Comparison of ENCODE assay signal across 11 mouse cellular contexts in genomic region chr13:5714793-5715192, GRCm38 (mm10).
DNase-seq lines count a peak whose midpoint lies in the region; ATAC-seq and TF ChIP-seq lines count a peak whose summit lies in the region.
"Had no signal": no experiment of that assay in that cellular context is flagged by ENCODE, and none has a peak within 500 bp of the region (broad histone marks: within the 10 kb centered on the region; RNA-seq: fewer than 3 reads in every experiment).

No protein-coding gene starts in this region.

- in situ Hi-C loops in CH12.LX (cut with MboI; ENCODE audit: low pct_ligation_motif_present, low pct_unique_long_range_greater_than_20kb, low sequenced_read_pairs): no loop called here

- 0 out of 2 replicates have a peak overlapping the region, but pooled peaks have one; percentile 8 for H3K4me2 ChIP-seq in hindbrain, postnatal 0 days (ENCODE audit: low read depth, low read length)
- no peak overlapping the region for H3K4me2 ChIP-seq in hindbrain, embryonic 11.5 days (replicated peaks; ENCODE audit: low read depth, low read length)
- H3K4me2 ChIP-seq in CH12.LX (ENCODE audit: insufficient read depth, low read depth, poor library complexity, severe bottlenecking): peak overlapping the region; percentile 91; the same call in 1 of the 2 replicates
- peak overlapping the region; percentile 54 for H3K4me2 ChIP-seq in heart, embryonic 16.5 days (ENCODE audit: low read depth, low read length)
- H3K4me2 ChIP-seq: hindbrain, embryonic 12.5 days; midbrain, embryonic 13.5 days had no signal

- no peaks in the 10 kb centered on the region for H3K36me3 ChIP-seq in hindbrain, postnatal 0 days (ENCODE audit: insufficient read depth, low read length)
- H3K36me3 ChIP-seq in hindbrain, embryonic 11.5 days (ENCODE audit: control insufficient read depth, insufficient read depth, low read length): no peaks in the 10 kb centered on the region
- H3K36me3 ChIP-seq in CH12.LX (replicated peaks in 1 of 2; ENCODE audit: control insufficient read depth in 1 of 2, insufficient read depth in 1 of 2, low read length in 1 of 2): no peaks in the 10 kb centered on the region
- no peaks in the 10 kb centered on the region for H3K36me3 ChIP-seq in heart, embryonic 16.5 days (ENCODE audit: control insufficient read depth, insufficient read depth)
- H3K36me3 ChIP-seq: hindbrain, embryonic 12.5 days; midbrain, embryonic 13.5 days had no signal

- H3K27me3 ChIP-seq in hindbrain, postnatal 0 days (ENCODE audit: insufficient read depth, low read length): no peaks in the 10 kb centered on the region
- no peaks in the 10 kb centered on the region for H3K27me3 ChIP-seq in hindbrain, embryonic 11.5 days (ENCODE audit: control insufficient read depth, insufficient read depth, low read length)
- H3K27me3 ChIP-seq in CH12.LX (replicated peaks): no peaks in the 10 kb centered on the region
- H3K27me3 ChIP-seq in heart, embryonic 16.5 days (ENCODE audit: control insufficient read depth, insufficient read depth, low read length): no peaks in the 10 kb centered on the region
- H3K27me3 ChIP-seq: hindbrain, embryonic 12.5 days; midbrain, embryonic 13.5 days; Patski had no signal

- ATAC-seq in hindbrain, postnatal 0 days: no peak
- ATAC-seq in hindbrain, embryonic 11.5 days (ENCODE audit: low FRiP score): no peak
- peak; percentile 28; the same call in 1 of the 2 replicates for ATAC-seq in heart, embryonic 16.5 days (replicated peaks; ENCODE audit: extremely low read depth, insufficient read depth, low FRiP score)
- peak; percentile 29 for ATAC-seq in megakaryocyte progenitor cell, adult 5-6 weeks (replicated peaks; ENCODE audit: poor library complexity)
- ATAC-seq in erythroid progenitor cell, adult 5-6 weeks (replicated peaks; ENCODE audit: low FRiP score, poor library complexity, severe bottlenecking): no peak
- ATAC-seq: midbrain, embryonic 13.5 days; Patski had no signal

- DNase-seq in hindbrain, postnatal 0 days (ENCODE audit: low spot score): no peak
- no peak for DNase-seq in hindbrain, embryonic 11.5 days (ENCODE audit: low spot score)
- no peak for DNase-seq in CH12.LX (ENCODE audit: extremely low read depth)
- DNase-seq in gastrocnemius, postnatal 10 days: no peak
- no peak for DNase-seq in ovary, postnatal 10 days (ENCODE audit: low spot score)

- TF ChIP-seq CTCF in hindbrain, postnatal 0 days (IDR thresholded peaks at IDR 0.05; ENCODE audit: low read depth): no peak
- no peak for TF ChIP-seq CTCF in CH12.LX (conservative IDR thresholded peaks at IDR 0.05 in 1 of 2, IDR thresholded peaks at IDR 0.05 in 1 of 2; ENCODE audit: low read depth in 2 of 2, low read length in 2 of 2)

- no peaks in the 10 kb centered on the region for H3K4me1 ChIP-seq in hindbrain, postnatal 0 days (ENCODE audit: insufficient read depth, low read length)
- no peaks in the 10 kb centered on the region for H3K4me1 ChIP-seq in hindbrain, embryonic 11.5 days (replicated peaks; ENCODE audit: control insufficient read depth, insufficient read depth, low read length)
- peaks cover 2 to 20% of the 10 kb centered on the region in 2 experiments for H3K4me1 ChIP-seq in CH12.LX (ENCODE audit: control insufficient read depth in 1 of 2, insufficient read depth in 2 of 2)
- no peaks in the 10 kb centered on the region; the same call in 1 of the 2 replicates for H3K4me1 ChIP-seq in heart, embryonic 16.5 days (ENCODE audit: control insufficient read depth, insufficient read depth, low read length)
- H3K4me1 ChIP-seq: hindbrain, embryonic 12.5 days; midbrain, embryonic 13.5 days had no signal

- no peak overlapping the region for H3K4me3 ChIP-seq in hindbrain, postnatal 0 days (ENCODE audit: low read length)
- H3K4me3 ChIP-seq in hindbrain, embryonic 11.5 days (ENCODE audit: low read depth, low read length): no peak overlapping the region
- no peak overlapping the region for H3K4me3 ChIP-seq in CH12.LX (replicated peaks in 1 of 3; ENCODE audit: low read depth in 2 of 3, low read length in 2 of 3, poor library complexity in 1 of 3)
- H3K4me3 ChIP-seq in heart, embryonic 16.5 days (ENCODE audit: low read length): no peak overlapping the region; the same call in 1 of the 2 replicates
- H3K4me3 ChIP-seq: hindbrain, embryonic 12.5 days; midbrain, embryonic 13.5 days had no signal

- dilution Hi-C loops in CH12.LX (cut with MboI; ENCODE audit: extremely low pct_ligation_motif_present, extremely low pct_unique_long_range_greater_than_20kb, low sequenced_read_pairs): no loop called here

- H3K9me3 ChIP-seq in hindbrain, postnatal 0 days (ENCODE audit: low read length): no peaks in the 10 kb centered on the region
- no peaks in the 10 kb centered on the region for H3K9me3 ChIP-seq in hindbrain, embryonic 11.5 days (ENCODE audit: control insufficient read depth, low read length)
- peaks cover 2% of the 10 kb centered on the region for H3K9me3 ChIP-seq in CH12.LX (replicated peaks; ENCODE audit: low read length)
- no peaks in the 10 kb centered on the region for H3K9me3 ChIP-seq in heart, embryonic 16.5 days (replicated peaks; ENCODE audit: control insufficient read depth, low read length)
- H3K9me3 ChIP-seq: hindbrain, embryonic 12.5 days; midbrain, embryonic 13.5 days had no signal

- H3K9ac ChIP-seq in hindbrain, postnatal 0 days (replicated peaks; ENCODE audit: low read length): no peak overlapping the region
- H3K9ac ChIP-seq in hindbrain, embryonic 11.5 days (ENCODE audit: low read depth, low read length): no peak overlapping the region
- H3K9ac ChIP-seq in CH12.LX (ENCODE audit: insufficient read depth, low read depth): no peak overlapping the region; the same call in 1 of the 2 replicates
- no peak overlapping the region for H3K9ac ChIP-seq in heart, embryonic 16.5 days (ENCODE audit: low read length)
- H3K9ac ChIP-seq: hindbrain, embryonic 12.5 days; midbrain, embryonic 13.5 days had no signal

- no peak for TF ChIP-seq EP300 in CH12.LX (IDR thresholded peaks at IDR 0.05; ENCODE audit: low read length)

- no peak overlapping the region for H3K27ac ChIP-seq in hindbrain, postnatal 0 days
- H3K27ac ChIP-seq in hindbrain, embryonic 11.5 days (ENCODE audit: low read depth, low read length): no peak overlapping the region
- no peak overlapping the region for H3K27ac ChIP-seq in CH12.LX (ENCODE audit: insufficient read depth, low read depth)
- H3K27ac ChIP-seq in heart, embryonic 16.5 days (ENCODE audit: low read length): peak overlapping the region; percentile 67
- H3K27ac ChIP-seq: hindbrain, embryonic 12.5 days; midbrain, embryonic 13.5 days had no signal

- TF ChIP-seq POLR2A in CH12.LX (IDR thresholded peaks at IDR 0.05; ENCODE audit: low read depth, low read length): no peak

- H3K79me2 ChIP-seq in CH12.LX (replicated peaks; ENCODE audit: control insufficient read depth, extremely low read depth, insufficient read depth, poor library complexity, severe bottlenecking): no peaks in the 10 kb centered on the region

- TF ChIP-seq RAD21 in CH12.LX (IDR thresholded peaks at IDR 0.05; ENCODE audit: low read depth, low read length): no peak

TF ChIP-seq in CH12.LX, 34 proteins besides CTCF, POLR2A, EP300 and RAD21:
- TF ChIP-seq RCOR1 (conservative IDR thresholded peaks at IDR 0.05; ENCODE audit: low read depth, low read length) (no peak), MYC (IDR thresholded peaks at IDR 0.05; ENCODE audit: low read depth, low read length) (no peak), ZC3H11A (IDR thresholded peaks at IDR 0.05; ENCODE audit: low read depth, low read length) (no peak), ELF1 (IDR thresholded peaks at IDR 0.05; ENCODE audit: low read depth, low read length) (no peak), UBTF (IDR thresholded peaks at IDR 0.05; ENCODE audit: low read depth, low read length) (no peak), USF2 (conservative IDR thresholded peaks at IDR 0.05; ENCODE audit: low read depth, low read length) (no peak), USF1 (IDR thresholded peaks at IDR 0.05; ENCODE audit: low read depth, low read length) (no peak), CHD1 (IDR thresholded peaks at IDR 0.05; ENCODE audit: low read depth, low read length) (no peak), MAZ (IDR thresholded peaks at IDR 0.05; ENCODE audit: low read depth, low read length) (no peak), GABPA (IDR thresholded peaks at IDR 0.05; ENCODE audit: insufficient replicate concordance, low read depth, low read length) (no peak), BHLHE40 (IDR thresholded peaks at IDR 0.05; ENCODE audit: low read depth, low read length) (no peak)

Comparison
In these comparisons a context has a peak if more than half of its experiments do, and no peak if none do; other contexts are left out.
1. ATAC-seq: peak in heart, embryonic 16.5 days (single experiment) and megakaryocyte progenitor cell, adult 5-6 weeks (single experiment); none in hindbrain, postnatal 0 days (single experiment), hindbrain, embryonic 11.5 days (single experiment) and erythroid progenitor cell, adult 5-6 weeks (single experiment).